Mouse (Mus musculus) lung, postnatal 0 days (tissue): ENCODE results near the gene Nhp2. TPM values are rescaled to one million over a fixed set of nuclear protein-coding genes. Genes with fewer than 3 reads are reported as not detected.
A peak's percentile ranks its signal among the peaks of the same experiment; 100 is the strongest.
"Not testable (repeated sequence)": the region's sequence is repeated elsewhere in the genome, so short reads cannot be mapped to it uniquely, and the experiment has no call there.

Source experiments
- ATAC-seq: fragments of 200-750 bp; cut with Nextera tagmentation; 2 replicates; pipeline ENCODE4 v1.8.0; 2017; ENCODE audit warnings: moderate library complexity
- DNase-seq: peaks from one replicate; pipeline ENCODE4 v3.0.0-alpha.2; 2016; ENCODE audit warnings: low spot score
- H3K27ac ChIP-seq: fragments of 300-500 bp; sonication (generic); 2 replicates; pipeline ENCODE4 v1.5.1; 2014; ENCODE audit warnings: antibody characterized with exemption, mild to moderate bottlenecking, low read length, mixed read lengths
- H3K27me3 ChIP-seq: fragments of 300-500 bp; sonication (generic); replicated peaks from 2 replicates; pipeline ENCODE4 v1.6.1; 2014; ENCODE audit warnings: low read length, mixed read lengths; ENCODE audit not compliant: insufficient read depth
- H3K36me3 ChIP-seq: fragments of 300-500 bp; sonication (generic); 2 replicates; pipeline ENCODE4 v1.6.1; 2014; ENCODE audit warnings: low read length, mixed read lengths; ENCODE audit not compliant: insufficient read depth
- H3K4me1 ChIP-seq: fragments of 300-500 bp; sonication (generic); 2 replicates; pipeline ENCODE4 v1.6.1; 2014; ENCODE audit warnings: antibody characterized with exemption, low read depth, low read length, mixed read lengths; ENCODE audit not compliant: insufficient read depth
- H3K4me2 ChIP-seq: fragments of 300-500 bp; sonication (generic); replicated peaks from 2 replicates; pipeline ENCODE4 v1.6.1; 2014; ENCODE audit warnings: low read depth, mild to moderate bottlenecking, low read length, moderate library complexity, mixed read lengths
- H3K4me3 ChIP-seq: fragments of 300-500 bp; sonication (generic); 2 replicates; pipeline ENCODE4 v1.5.1; 2014; ENCODE audit warnings: low read depth, low read length
- H3K9ac ChIP-seq: fragments of 300-500 bp; sonication (generic); replicated peaks from 2 replicates; pipeline ENCODE4 v1.6.1; 2014; ENCODE audit warnings: low read depth, mild to moderate bottlenecking
- H3K9me3 ChIP-seq: fragments of 300-500 bp; sonication (generic); 2 replicates; pipeline ENCODE4 v1.6.1; 2016; ENCODE audit warnings: low read length, mixed read lengths
- CTCF ChIP-seq: IDR thresholded peaks from 2 replicates; pipeline ENCODE4 v1.5.1; 2016; ENCODE audit warnings: antibody characterized with exemption, mild to moderate bottlenecking
- EP300 ChIP-seq: IDR thresholded peaks from 2 replicates; pipeline ENCODE4 v1.6.1; 2016; ENCODE audit warnings: antibody characterized with exemption, mild to moderate bottlenecking, control low read depth
- WGBS: fragments of 180-500 bp; shearing (Covaris S2); extraction: QIAGEN DNeasy Blood & Tissue Kit; methylation state at CpG from one replicate; pipeline ENCODE4 v1.1.7; 2014; 5-methylcytosine and 5-hydroxymethylcytosine counted together
- polyA plus RNA-seq: library from polyadenylated mRNA; unstranded; fragments of >200 nt; fragmentation: Nextera tagmentation; extraction: Ambion mirVana; gene quantifications from 2 replicates; pipeline ENCODE4 v1.2.1, GENCODE M21; 2015

Nhp2 gene
- polyA plus RNA-seq, 1 experiment from 2014 or later, result 67.2 TPM

GRCm38 (mm10) chr11:51609266-51609909, 10.1 kb upstream of the Nhp2 start:
- peaks cover 2% of the 10 kb centered on the region for H3K4me1 ChIP-seq
- H3K4me2 ChIP-seq, result no peak overlapping the region
- H3K9ac ChIP-seq, result no peak overlapping the region
- H3K36me3 ChIP-seq, result no peaks in the 10 kb centered on the region; the same call in 1 of the 2 replicates
- no peaks in the 10 kb centered on the region for H3K9me3 ChIP-seq
- TF ChIP-seq CTCF (no peak), EP300 (no peak)
- DNase-seq, result no peak
- H3K27me3 ChIP-seq, result no peaks in the 10 kb centered on the region
- WGBS, result 55% methylated on average over 3 of the region's 3 CpGs
- no peak overlapping the region for H3K27ac ChIP-seq
- H3K4me3 ChIP-seq, result no peak overlapping the region
- ATAC-seq, result no peak

GRCm38 (mm10) chr11:51609940-51610339, 9.6 kb upstream of the Nhp2 start:
- H3K9me3 ChIP-seq, DNase-seq, H3K4me3 ChIP-seq, ATAC-seq, H3K27ac ChIP-seq, H3K4me2 ChIP-seq, H3K9ac ChIP-seq, H3K36me3 ChIP-seq, H3K27me3 ChIP-seq, H3K4me1 ChIP-seq: not testable (repeated sequence)
- WGBS, result 77% methylated on average over 5 of the region's 5 CpGs

DNA sequence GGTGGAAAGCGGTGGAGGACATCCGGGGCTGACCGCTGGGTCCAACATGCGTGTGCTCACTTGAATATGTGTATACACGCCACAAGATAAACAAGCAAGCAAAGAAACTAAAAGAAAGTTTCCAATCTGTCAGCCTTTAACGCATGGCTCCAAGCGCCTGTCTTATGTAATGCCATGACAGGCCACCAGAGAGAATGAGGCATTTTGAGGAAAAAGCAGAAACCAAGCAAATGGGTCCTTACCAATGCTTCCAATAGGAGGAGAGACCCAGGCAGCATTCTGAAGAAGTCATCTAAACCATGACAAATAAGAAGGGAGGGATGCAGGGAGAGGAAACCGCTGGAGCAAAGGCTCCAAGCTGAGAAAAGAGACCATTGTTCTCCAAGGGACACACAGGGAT, 5.3 kb upstream of the Nhp2 start:
- DNase-seq (no peak), ATAC-seq (no peak)
- peaks cover 9% of the 10 kb centered on the region; the same call in 1 of the 2 replicates for H3K4me1 ChIP-seq
- no peaks in the 10 kb centered on the region for H3K9me3 ChIP-seq
- H3K9ac ChIP-seq, result no peak overlapping the region
- H3K27me3 ChIP-seq, result no peaks in the 10 kb centered on the region
- H3K27ac ChIP-seq, result peak overlapping the region; percentile 96
- H3K4me3 ChIP-seq, result no peak overlapping the region
- no peaks in the 10 kb centered on the region for H3K36me3 ChIP-seq
- no peak overlapping the region for H3K4me2 ChIP-seq
- WGBS, result 69% methylated on average over 8 of the region's 8 CpGs
- TF ChIP-seq CTCF (no peak; the same call in 1 of the 2 replicates), EP300 (no peak)

- no peaks in the 10 kb centered on the region for H3K9me3 ChIP-seq
- peaks cover 10% of the 10 kb centered on the region for H3K4me1 ChIP-seq
- H3K27me3 ChIP-seq, result no peaks in the 10 kb centered on the region
- TF ChIP-seq EP300, result peak; percentile 75
- TF ChIP-seq CTCF, result no peak
- peak overlapping the region; percentile 96 for H3K27ac ChIP-seq
- peak; percentile 93 for DNase-seq
- peak overlapping the region; percentile 32; the same call in 1 of the 2 replicates for H3K9ac ChIP-seq
- H3K4me2 ChIP-seq, result peak overlapping the region; percentile 58
- peak; percentile 47 for ATAC-seq
- no peaks in the 10 kb centered on the region for H3K36me3 ChIP-seq
- H3K4me3 ChIP-seq, result peak overlapping the region; percentile 26
- 10% methylated on average over 7 of the region's 7 CpGs for WGBS
Measured at GRCm38 (mm10) chr11:51615129-51615528, 4.4 kb upstream of the Nhp2 start.

DNA sequence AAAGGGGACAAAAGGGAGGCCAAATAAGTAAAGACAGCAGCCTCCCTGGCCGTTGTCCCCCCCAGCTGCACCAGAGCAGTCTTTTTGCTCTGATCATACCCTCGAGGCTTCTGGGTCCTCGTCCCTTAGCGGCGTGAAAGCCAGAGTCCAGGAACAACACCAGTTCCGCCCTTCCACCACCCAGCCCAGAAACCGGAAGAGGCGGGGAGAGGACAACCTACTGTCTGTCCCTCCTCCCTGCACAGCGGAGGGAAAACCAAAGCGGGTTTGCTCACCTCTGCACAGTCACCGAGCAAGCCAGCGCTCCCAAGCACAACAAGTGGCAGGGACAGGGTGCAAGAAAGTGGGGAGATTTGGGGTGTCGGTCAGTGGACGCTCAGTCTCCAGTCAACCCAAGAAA, 3.9 kb upstream of the Nhp2 start:
- no peaks in the 10 kb centered on the region for H3K27me3 ChIP-seq
- DNase-seq, result peak; percentile 94
- ATAC-seq, result peak; percentile 76
- peak overlapping the region; percentile 96 for H3K27ac ChIP-seq
- WGBS, result under 1% methylated on average over 14 of the region's 14 CpGs
- peak overlapping the region; percentile 58 for H3K4me2 ChIP-seq
- TF ChIP-seq CTCF (peak; percentile 2; the same call in 1 of the 2 replicates), EP300 (no peak)
- peak overlapping the region; percentile 32 for H3K9ac ChIP-seq
- peak overlapping the region; percentile 26 for H3K4me3 ChIP-seq
- H3K9me3 ChIP-seq, result no peaks in the 10 kb centered on the region
- no peaks in the 10 kb centered on the region for H3K36me3 ChIP-seq
- H3K4me1 ChIP-seq, result peaks cover 15% of the 10 kb centered on the region

DNA sequence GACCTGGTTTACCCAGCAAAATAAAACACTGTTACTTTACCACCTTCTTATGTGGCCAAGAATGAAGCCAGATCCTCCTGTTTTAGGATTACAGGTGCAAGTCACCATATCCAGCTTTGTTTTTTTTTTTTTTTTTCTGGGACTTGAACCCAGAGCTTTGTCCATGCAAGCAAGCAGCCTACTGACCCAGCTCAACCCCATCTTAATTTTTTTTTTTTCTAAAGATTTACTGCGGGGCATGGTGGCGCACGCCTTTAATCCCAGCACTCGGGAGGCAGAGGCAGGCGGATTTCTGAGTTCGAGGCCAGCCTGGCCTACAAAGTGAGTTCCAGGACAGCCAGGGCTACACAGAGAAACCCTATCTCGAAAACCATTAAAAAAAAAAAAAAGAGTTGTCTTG, 3.4 kb upstream of the Nhp2 start:
- H3K27me3 ChIP-seq, H3K36me3 ChIP-seq, DNase-seq, ATAC-seq, H3K9me3 ChIP-seq, H3K9ac ChIP-seq: not testable (repeated sequence)
- H3K4me3 ChIP-seq, result 0 out of 2 replicates have a peak overlapping the region, but pooled peaks have one; percentile 26
- WGBS, result 77% methylated on average over 5 of the region's 7 CpGs
- H3K4me2 ChIP-seq, result peak overlapping the region; percentile 58
- H3K4me1 ChIP-seq, result peaks cover 16% of the 10 kb centered on the region
- peak overlapping the region; percentile 96 for H3K27ac ChIP-seq
